ENCODE assay signal across 16 mouse cellular contexts in genomic region chr15:84609063-84609462, GRCm38 (mm10).
"Had no signal": no experiment of that assay in that cellular context is flagged by ENCODE, and none has a peak within 500 bp of the region (broad histone marks: within the 10 kb centered on the region; RNA-seq: fewer than 3 reads in every experiment).

No protein-coding gene starts in this region.

- H3K4me2 ChIP-seq: limb, embryonic 13.5 days; lung, embryonic 14.5 days; midbrain, embryonic 11.5 days; stomach, embryonic 15.5 days had no signal

- H3K27me3 ChIP-seq: stomach, embryonic 15.5 days had no signal

- H3K9me3 ChIP-seq: limb, embryonic 13.5 days; stomach, embryonic 15.5 days had no signal

- H3K9ac ChIP-seq: limb, embryonic 13.5 days; lung, embryonic 14.5 days; stomach, embryonic 15.5 days had no signal

- ATAC-seq: intestine, postnatal 0 days; lung, postnatal 0 days had no signal

- DNase-seq: kidney, adult 2 months; kidney, postnatal 25 days; layer of hippocampus, adult 9-11 months; lung, embryonic 14.5 days; midbrain, embryonic 14.5 days; thymus, postnatal 36 days had no signal

- H3K36me3 ChIP-seq: limb, embryonic 10.5 days; limb, embryonic 13.5 days; stomach, embryonic 15.5 days had no signal

- H3K4me3 ChIP-seq: layer of hippocampus, adult 2 months; limb, embryonic 10.5 days; limb, embryonic 13.5 days; megakaryocyte, embryonic 14.5 days; stomach, embryonic 15.5 days had no signal

- H3K27ac ChIP-seq: kidney, postnatal 0 days; layer of hippocampus, adult 2 months; limb, embryonic 10.5 days; limb, embryonic 13.5 days; macrophage; stomach, embryonic 15.5 days had no signal
